Mouse (Mus musculus): ENCODE data around the gene Vmn1r206. TPM values are rescaled to one million over a fixed set of nuclear protein-coding genes. Genes with fewer than 3 reads are reported as not detected.
"Not testable (repeated sequence)": the region's sequence is repeated elsewhere in the genome, so short reads cannot be mapped to it uniquely, and the experiment has no call there.

Vmn1r206 gene
- not detected in 2 replicates for polyA plus RNA-seq (2015; fragmentation: Nextera tagmentation; extraction: Ambion mirVana)

GRCm38 (mm10) chr13:22624151-22624550, at the start of gene Vmn1r206:
TSS of gene Vmn1r206 (minus strand) at chr13:22624251.
- not testable (repeated sequence) for H3K9ac ChIP-seq (replicated peaks); DNase-seq; H3K4me3 ChIP-seq (ENCODE audit: low read depth, low read length); H3K4me2 ChIP-seq (ENCODE audit: low read depth, low read length); H3K27me3 ChIP-seq (ENCODE audit: insufficient read depth, low read length); H3K9me3 ChIP-seq (ENCODE audit: low read length); H3K4me1 ChIP-seq (ENCODE audit: insufficient read depth); H3K36me3 ChIP-seq (replicated peaks; ENCODE audit: insufficient read depth, low read length); ATAC-seq; H3K27ac ChIP-seq (ENCODE audit: low read depth)

DNA sequence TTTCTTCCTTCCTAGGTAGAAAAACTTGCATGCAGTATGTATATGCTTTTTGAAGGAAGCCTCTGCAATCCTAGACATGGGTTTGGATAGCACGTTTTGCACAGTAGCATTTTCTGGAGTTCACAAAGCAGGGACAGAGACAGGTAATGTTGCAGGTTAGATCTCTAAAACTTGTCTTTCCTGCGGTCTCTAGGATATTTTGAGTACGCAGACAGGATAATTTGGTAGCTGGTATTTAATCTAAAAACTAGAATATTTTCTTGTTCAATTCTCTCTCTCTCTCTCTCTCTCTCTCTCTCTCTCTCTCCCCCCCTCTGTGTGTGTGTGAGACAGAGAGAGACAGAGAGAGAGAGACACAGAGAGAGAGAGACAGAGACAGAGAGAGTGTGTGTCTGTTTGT, 31.2 kb downstream of the Vmn1r206 start, which contains the start of gene Vmn1r205:
Vmn1r205 (minus strand) TSS at position 101 of the 400 bp plus-strand sequence.
- 74% methylated on average over 3 of the region's 3 CpGs for WGBS (ENCODE audit: insufficient replicate concordance)
- Histone ChIP-seq H3K36me3 (replicated peaks; ENCODE audit: insufficient read depth, low read length) (no peaks in the 10 kb centered on the region), H3K9me3 (ENCODE audit: low read length) (no peaks in the 10 kb centered on the region), H3K4me2 (ENCODE audit: low read depth, low read length) (no peak within 1 kb of the TSS), H3K27me3 (ENCODE audit: insufficient read depth, low read length) (no peaks in the 10 kb centered on the region), H3K4me3 (ENCODE audit: low read depth, low read length) (no peak within 1 kb of the TSS), H3K27ac (ENCODE audit: low read depth) (no peak within 1 kb of the TSS), H3K9ac (replicated peaks) (no peak within 1 kb of the TSS), H3K4me1 (ENCODE audit: insufficient read depth) (no peaks in the 10 kb centered on the region)
- ATAC-seq: no peak
- DNase-seq: no peak
- TF ChIP-seq CTCF (IDR thresholded peaks at IDR 0.05; ENCODE audit: low read depth): no peak

DNA sequence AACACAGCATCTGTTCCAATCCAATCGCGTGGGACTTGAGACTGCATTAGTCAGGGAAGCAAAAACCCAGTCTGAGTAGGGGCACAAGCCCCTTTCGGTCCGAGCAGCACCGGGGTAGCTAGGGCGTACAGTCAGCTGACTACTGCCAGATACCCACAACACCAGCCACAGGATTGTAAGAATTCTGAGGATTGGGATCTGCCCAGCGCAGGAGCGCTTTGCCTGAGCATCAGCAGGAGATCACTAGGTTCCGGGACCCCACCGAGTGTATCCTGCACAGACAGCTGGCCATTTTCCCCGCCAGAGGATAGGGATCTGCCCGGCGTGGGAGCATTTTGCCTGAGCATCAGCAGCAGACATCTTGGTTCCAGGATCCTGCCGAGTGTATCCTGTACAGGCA, 40.7 kb downstream of the Vmn1r206 start:
- WGBS (ENCODE audit: insufficient replicate concordance): 66% methylated on average over 14 of the region's 14 CpGs
- H3K4me2 ChIP-seq (ENCODE audit: low read depth, low read length); H3K9me3 ChIP-seq (ENCODE audit: low read length); ATAC-seq; H3K27me3 ChIP-seq (ENCODE audit: insufficient read depth, low read length); H3K27ac ChIP-seq (ENCODE audit: low read depth); DNase-seq; H3K4me1 ChIP-seq (ENCODE audit: insufficient read depth); H3K36me3 ChIP-seq (replicated peaks; ENCODE audit: insufficient read depth, low read length); H3K9ac ChIP-seq (replicated peaks); H3K4me3 ChIP-seq (ENCODE audit: low read depth, low read length): not testable (repeated sequence)

GRCm38 (mm10) chr13:22574911-22575310, 49.1 kb downstream of the Vmn1r206 start:
- not testable (repeated sequence) for H3K36me3 ChIP-seq (replicated peaks; ENCODE audit: insufficient read depth, low read length); H3K4me3 ChIP-seq (ENCODE audit: low read depth, low read length); H3K4me2 ChIP-seq (ENCODE audit: low read depth, low read length); H3K4me1 ChIP-seq (ENCODE audit: insufficient read depth); ATAC-seq; DNase-seq; H3K9me3 ChIP-seq (ENCODE audit: low read length); H3K27me3 ChIP-seq (ENCODE audit: insufficient read depth, low read length); H3K9ac ChIP-seq (replicated peaks); H3K27ac ChIP-seq (ENCODE audit: low read depth)
- 67% methylated on average over 3 of the region's 3 CpGs for WGBS (ENCODE audit: insufficient replicate concordance)

Other genes with a start within 250 kb of the Vmn1r206 start
- gene Vmn1r199, start 244.4 kb downstream of the Vmn1r206 start, polyA plus RNA-seq (2015; fragmentation: Nextera tagmentation; extraction: Ambion mirVana): not detected in 2 replicates
- not detected in 2 replicates for gene Vmn1r200, start 233.9 kb downstream of the Vmn1r206 start, polyA plus RNA-seq (2015; fragmentation: Nextera tagmentation; extraction: Ambion mirVana)
- gene Vmn1r201, start 152.3 kb downstream of the Vmn1r206 start, polyA plus RNA-seq (2015; fragmentation: Nextera tagmentation; extraction: Ambion mirVana): not detected in 2 replicates
- gene Vmn1r202, start 118.9 kb downstream of the Vmn1r206 start, polyA plus RNA-seq (2015; fragmentation: Nextera tagmentation; extraction: Ambion mirVana): not detected in 2 replicates
- not detected in 2 replicates for gene Vmn1r203, start 106.1 kb downstream of the Vmn1r206 start, polyA plus RNA-seq (2015; fragmentation: Nextera tagmentation; extraction: Ambion mirVana)
- gene Vmn1r204, start 71.1 kb downstream of the Vmn1r206 start, polyA plus RNA-seq (2015; fragmentation: Nextera tagmentation; extraction: Ambion mirVana): not detected in 2 replicates
- gene Vmn1r205, start 31.3 kb downstream of the Vmn1r206 start, polyA plus RNA-seq (2015; fragmentation: Nextera tagmentation; extraction: Ambion mirVana): not detected in 2 replicates
- not detected in 2 replicates for gene Vmn1r207-ps, start 105.4 kb upstream of the Vmn1r206 start, polyA plus RNA-seq (2015; fragmentation: Nextera tagmentation; extraction: Ambion mirVana)
- gene Vmn1r208, start 153.1 kb upstream of the Vmn1r206 start, polyA plus RNA-seq (2015; fragmentation: Nextera tagmentation; extraction: Ambion mirVana): not detected in 2 replicates
- gene Vmn1r209, start 185.4 kb upstream of the Vmn1r206 start, polyA plus RNA-seq (2015; fragmentation: Nextera tagmentation; extraction: Ambion mirVana): not detected in 2 replicates
- not detected in 2 replicates for gene Vmn1r210, start 207.1 kb upstream of the Vmn1r206 start, polyA plus RNA-seq (2015; fragmentation: Nextera tagmentation; extraction: Ambion mirVana)
- not detected in 2 replicates for gene Vmn1r211, start 233.3 kb upstream of the Vmn1r206 start, polyA plus RNA-seq (2015; fragmentation: Nextera tagmentation; extraction: Ambion mirVana)